Mouse (Mus musculus) heart, adult 18-20 months (tissue): ENCODE measurements around the gene Nav1. TPM values are rescaled to one million over a fixed set of nuclear protein-coding genes. Genes with fewer than 3 reads are reported as not detected.
A peak's percentile ranks its signal among the peaks of the same experiment; 100 is the strongest.

ENCODE experiments used
- DNase-seq, 2 experiments: peaks; one replicate each; pipeline ENCODE4 v3.0.0; 2021 to 2022; ENCODE audit warnings: mixed read lengths in 1 of 2
- total RNA-seq, 2 experiments: library from RNA; stranded (reverse); gene quantifications; 2 replicates each; pipeline ENCODE4 v1.2.3; 2021

Nav1 gene
- total RNA-seq, 2 experiments from 2014 or later: 16.3 to 16.7 TPM

DNA sequence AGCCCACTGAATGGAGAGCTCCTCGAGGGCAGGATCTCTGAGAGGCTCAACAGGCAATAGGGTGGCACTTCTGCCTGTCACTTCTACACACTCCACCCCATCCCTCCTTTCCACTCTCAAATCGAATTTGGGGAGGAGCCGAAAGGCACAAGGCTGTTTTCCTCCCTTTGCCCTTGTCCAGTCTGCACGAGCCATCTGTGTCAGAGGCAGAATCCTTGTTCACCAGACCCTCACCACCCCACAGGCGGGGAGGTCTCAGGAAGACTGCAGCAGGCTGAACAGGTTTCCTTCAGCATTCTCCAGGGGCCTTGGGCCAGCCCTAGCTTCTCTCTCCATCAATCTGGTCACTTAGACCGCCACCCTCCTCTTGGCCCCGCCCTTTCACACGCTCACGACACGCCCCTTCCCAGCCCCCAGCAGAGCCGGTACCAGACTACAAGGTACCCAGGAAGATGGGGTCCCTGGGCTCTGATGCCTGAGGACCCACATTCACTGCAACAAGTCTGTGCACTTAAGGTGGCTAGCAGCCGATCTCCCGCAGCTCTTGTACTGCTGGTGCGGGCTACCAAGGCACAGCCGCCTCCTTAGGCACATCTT, 23.9 kb downstream of the Nav1 start:
- DNase-seq: peak; percentile 66 to 75

GRCm38 (mm10) chr1:135581001-135581400, 26.1 kb downstream of the Nav1 start:
- no peak for DNase-seq

- DNase-seq: no peak
Measured at GRCm38 (mm10) chr1:135579111-135579510, 28.0 kb downstream of the Nav1 start.

DNA sequence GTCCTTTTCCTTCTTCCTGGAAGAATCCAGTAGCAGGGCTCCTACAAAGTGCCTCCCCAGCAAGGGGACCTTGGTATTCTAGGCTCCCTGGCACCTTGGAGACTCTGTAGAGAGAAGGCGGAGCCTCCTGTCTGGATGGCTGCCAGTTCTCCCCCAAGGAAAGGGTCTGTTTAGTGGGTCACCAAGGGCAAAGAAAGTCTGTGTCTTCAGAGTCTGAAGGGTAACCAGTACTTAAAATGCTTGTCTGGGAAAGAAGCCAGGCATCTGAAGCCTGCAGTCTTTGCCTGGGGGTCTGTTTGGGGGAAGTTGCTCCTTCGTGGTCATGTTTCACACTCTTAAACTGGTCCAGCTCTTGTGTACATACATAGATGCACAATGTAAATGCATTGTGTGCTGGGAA, 29.3 kb downstream of the Nav1 start:
- no peak for DNase-seq

DNA sequence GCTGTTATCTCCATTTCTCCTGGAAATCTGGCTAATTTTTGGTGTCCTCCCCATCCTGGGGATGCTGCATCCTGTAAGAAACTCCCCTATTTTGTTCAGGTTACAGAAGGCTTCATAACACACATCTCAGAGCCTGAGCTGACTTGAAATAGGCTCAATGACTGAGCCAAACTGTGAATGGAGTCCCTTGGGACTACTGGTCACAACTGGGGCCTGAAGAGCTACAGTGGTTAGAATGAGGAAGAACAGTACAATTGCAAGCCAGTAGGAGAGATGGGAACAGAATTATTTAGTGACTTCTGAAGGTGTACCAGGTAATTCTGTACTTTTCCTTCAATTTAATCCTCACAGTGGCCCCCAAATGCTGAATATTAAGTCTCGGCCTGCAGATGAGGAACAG, 31.7 kb downstream of the Nav1 start:
- DNase-seq: peak in 1 of 2 experiments; percentile 28

DNA sequence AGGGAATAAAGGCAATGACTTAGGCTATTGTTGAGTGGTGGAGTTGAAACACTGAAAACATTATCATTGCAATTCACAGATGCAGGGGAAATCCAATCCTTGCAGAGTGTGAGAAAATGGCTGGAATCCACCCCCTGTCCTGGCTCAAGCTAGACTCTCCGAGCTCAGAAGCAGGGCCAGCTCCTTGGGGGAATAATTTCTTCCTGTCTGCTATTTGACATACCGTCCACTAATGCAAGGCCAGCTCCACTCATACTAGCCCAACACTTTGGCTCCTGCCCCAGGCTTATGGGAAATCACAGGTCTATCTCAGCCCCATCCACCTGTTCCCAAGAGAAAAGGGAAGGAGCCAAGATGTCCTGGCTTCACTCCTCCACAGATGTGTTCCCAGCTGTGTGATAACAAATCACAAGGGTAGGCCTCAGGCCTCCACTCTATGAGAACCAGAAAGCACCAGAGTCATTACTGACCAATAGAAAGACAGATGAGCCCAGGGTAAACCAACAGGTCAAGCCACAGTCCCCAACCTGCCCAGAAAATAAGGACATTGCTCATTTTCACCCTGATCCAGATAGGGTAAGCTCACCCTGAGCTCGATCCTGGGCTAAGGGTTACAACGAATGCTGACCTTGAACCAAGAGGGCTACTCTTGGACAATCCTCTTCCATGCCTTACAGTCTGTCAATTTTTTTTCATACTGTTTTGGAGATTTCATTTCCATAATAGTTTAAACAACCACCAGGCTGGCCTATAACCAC, 32.5 kb downstream of the Nav1 start:
- peak; percentile 60 to 75 for DNase-seq

DNA sequence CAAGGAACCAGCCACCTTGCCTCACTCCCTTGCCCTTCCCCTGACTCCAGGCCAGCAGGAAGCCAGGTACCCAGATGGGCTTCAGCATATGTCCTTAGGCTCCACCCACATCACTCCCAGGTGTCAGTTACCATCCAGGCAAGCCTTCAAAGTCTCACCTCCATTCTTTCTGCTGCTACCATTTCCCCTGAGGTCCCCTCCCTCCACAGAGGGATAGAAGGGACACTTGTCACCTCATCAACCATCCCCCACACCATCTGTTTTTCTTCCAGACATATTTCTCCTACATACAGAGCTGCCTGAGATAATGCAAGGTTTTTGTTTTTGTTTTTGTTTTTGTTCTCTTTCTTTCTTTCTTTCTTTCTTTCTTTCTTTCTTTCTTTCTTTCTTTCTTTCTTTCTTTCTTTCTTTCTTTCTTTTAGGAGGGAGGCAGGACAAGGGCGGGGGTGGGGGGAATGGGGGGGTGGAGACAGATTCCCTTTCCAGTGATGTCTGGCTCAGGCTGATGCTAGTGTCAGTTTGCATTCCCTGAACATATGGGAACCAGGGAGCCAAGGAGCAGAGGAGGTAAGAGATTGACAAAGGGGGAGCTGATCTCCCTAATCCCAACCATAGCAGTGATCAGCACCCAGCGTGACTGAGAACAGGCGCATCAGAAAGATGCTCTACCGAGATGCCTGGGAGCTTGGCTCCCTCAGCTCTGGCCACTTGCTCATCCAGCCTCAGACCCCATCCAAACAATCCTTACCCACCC, 34.8 kb downstream of the Nav1 start:
- DNase-seq: no peak

GRCm38 (mm10) chr1:135568087-135568486, 39.0 kb downstream of the Nav1 start:
- DNase-seq: no peak

DNA sequence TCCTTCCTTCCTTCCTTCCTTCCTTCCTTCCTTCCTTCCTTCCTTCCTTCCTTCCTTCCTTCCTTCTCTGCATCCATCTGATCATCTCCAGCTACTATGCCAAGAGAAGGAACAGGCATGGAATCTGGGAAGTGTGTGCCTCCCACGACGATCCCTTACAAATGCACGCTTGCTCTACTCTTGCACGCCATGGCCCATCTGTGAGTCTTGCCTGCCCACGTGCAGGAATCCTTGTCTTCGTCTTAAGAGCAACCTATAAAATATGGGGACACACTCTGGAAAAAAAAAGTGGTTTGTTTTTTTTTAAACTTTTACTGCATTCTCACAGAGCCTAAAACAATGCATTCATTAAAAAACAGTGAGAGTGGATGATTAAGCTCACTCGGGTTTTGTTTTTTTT, 40.5 kb downstream of the Nav1 start:
- DNase-seq: no peak

- no peak for DNase-seq
Measured at GRCm38 (mm10) chr1:135565775-135566174, 41.3 kb downstream of the Nav1 start.

GRCm38 (mm10) chr1:135564660-135565519, 42.2 kb downstream of the Nav1 start:
- DNase-seq: no peak

DNA sequence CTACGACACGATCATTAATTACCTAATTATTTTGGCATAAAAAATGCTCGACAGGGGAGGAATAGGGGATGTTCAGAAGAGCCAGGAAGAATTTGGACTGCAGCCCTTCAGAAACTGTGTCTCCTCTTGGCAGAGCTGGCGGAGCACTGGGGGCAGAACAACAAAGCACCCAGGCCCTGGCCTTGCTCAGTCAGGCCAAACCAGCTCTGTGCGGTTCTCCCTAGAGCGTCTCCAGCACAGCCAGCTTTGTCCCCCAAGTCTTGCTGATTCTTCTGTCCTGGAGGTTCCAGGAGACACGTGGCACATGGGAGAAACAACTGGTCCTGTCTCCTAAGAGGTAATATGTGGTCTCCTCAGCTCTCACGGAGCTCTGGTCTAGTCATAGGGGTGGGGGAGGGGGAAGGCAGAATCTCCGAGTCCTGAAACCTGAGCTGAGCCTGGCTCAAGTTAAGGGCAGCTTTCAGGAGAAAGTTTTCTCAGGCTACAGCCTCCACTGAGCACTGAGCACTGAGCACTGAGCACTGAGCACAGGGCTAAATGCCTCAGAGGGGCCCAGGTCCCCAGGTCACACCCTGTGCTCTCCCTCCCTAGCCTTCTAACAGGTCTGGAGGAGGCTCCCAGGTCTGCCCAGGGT, 43.2 kb downstream of the Nav1 start:
- no peak for DNase-seq

GRCm38 (mm10) chr1:135562982-135563650, 44.0 kb downstream of the Nav1 start:
- DNase-seq: no peak

- DNase-seq: no peak
Measured at GRCm38 (mm10) chr1:135562115-135562514, 45.0 kb downstream of the Nav1 start.

GRCm38 (mm10) chr1:135561282-135561681, 45.8 kb downstream of the Nav1 start:
- DNase-seq: no peak

DNA sequence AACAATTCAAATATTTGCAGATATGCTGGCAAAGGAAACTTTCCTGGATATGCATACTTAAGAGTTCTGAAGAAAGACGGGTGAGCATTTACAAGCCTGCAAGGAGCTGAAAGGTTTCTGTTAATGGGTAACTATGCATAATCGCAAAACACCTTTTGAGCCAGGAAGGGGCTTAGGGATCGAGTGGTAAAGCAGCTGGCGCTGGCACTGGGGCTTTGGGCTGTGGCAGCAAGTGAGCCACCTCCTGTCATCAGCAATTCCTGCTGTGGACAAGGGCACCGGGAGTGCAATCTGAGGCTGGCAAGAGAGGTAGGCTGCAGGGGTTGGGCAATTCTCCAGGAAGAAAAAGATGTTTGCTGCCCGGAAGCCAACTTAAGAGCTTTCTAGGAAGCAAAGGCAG, 49.1 kb downstream of the Nav1 start:
- DNase-seq: no peak

DNA sequence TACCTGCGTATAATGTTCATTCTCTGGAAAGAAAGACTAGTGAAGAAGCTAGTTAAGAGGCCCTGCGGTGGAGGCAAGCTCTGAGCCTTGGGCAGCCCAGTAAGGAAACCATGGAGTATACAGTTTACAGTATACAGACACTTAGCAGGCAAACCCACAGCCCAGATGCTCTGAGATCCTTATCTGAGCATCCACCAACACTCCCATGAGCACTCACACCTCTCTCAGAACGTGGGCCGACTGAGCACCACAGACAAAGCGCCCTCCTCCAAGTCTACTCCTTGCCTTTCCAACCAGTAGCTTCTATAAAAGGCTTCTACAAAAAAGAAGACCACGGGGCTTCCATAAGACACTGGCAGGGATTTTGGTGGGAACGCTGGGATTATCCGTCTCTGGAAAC, 51.2 kb downstream of the Nav1 start:
- no peak for DNase-seq

DNA sequence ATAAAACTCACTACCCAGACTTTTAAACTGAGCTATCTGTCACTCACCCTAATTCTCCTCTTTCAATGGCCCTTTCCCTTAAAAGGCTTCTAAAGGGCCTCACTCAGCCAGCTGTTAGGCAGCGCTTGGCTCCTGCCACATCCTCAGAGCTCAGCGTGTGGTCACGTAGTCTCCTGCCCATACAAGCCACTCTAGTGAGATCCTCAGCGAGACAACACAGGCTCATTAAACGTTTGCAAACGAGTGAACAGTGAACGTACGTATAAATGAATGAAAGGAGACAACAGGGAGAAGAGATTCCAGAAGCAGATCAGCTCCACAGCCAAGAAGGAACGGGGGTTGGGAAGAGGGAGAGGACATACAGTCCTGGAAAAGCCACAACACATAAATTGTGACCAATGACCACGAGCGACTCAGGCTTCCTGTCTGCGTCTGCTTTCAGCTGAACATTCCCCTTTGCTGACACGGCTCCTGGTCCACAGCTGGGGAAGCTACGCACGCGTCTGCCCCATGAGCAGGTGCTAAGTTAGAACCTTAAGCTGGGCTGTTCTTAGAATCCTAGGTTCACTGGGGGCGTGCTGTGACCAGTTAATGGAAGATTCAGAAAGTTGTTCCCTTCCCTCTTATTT, 52.3 kb downstream of the Nav1 start:
- DNase-seq: no peak

DNA sequence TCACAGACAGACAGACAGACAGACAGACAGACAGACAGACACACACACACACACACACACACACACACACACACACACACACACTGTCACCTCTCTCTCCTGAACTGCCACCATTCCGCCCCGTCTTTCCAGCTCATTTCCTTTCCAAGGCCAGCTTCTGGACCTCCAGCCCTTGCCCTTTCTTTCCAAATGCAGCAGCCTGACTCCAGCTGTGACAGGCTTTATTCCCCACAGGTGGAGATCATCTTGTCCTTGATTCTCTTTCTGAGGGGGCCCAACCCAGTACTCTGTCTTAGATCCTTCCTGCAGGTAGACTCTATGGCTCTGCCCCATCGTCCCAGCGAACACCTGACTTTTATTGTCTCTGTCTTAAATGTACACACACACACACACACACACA, 53.5 kb downstream of the Nav1 start:
- no peak for DNase-seq

DNA sequence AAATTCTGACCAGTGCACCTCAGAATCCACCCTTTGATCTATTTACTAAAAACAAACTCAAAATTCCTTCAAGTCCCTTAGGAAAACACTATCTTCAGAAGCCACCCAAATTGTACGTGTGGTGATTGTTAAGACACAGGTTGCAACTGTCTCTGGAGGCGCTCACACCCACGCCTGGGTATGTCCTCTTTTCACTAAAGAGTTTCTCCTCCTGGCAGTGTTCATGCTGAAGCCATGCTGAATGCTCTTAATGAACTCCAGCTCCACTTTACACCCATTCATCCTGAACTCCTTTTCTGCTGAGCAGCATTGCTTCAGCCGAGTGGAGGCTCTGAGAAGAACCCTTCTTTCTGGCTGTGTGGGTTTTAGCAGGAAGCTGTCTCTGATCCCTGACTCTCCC, 53.9 kb downstream of the Nav1 start:
- no peak for DNase-seq

DNA sequence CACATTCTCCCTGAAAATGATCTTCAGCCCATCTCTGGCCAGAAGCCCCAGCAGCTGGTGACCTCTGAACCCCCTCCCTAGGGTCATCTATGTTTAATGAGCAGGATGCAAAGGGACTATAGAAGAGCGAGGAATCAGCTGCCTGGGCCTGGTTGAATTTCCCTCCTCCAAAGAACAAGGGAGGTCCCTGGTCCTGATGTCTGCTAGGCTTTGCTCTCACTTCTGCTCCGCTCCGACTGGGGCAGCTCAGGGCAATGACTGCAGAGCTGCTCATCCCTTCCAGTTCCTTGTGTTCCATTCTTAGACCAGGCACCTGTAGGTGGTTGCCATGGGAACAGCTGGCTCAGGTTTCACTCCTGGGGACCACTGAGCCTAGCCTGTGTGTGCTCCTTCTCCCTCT, 56.2 kb downstream of the Nav1 start:
- DNase-seq: no peak
